Mouse (Mus musculus) monocyte, adult 59 days (primary cell): ENCODE data around the gene Sgpp1. TPM values are rescaled to one million over a fixed set of nuclear protein-coding genes. Genes with fewer than 3 reads are reported as not detected.

Source experiments
- total RNA-seq, 2 experiments: library from RNA; stranded (reverse); gene quantifications; one replicate each; pipeline ENCODE4 v1.2.4; 2023

Sgpp1 gene
- total RNA-seq = 10 to 100 TPM; 48.9 to 53.7 TPM

DNA sequence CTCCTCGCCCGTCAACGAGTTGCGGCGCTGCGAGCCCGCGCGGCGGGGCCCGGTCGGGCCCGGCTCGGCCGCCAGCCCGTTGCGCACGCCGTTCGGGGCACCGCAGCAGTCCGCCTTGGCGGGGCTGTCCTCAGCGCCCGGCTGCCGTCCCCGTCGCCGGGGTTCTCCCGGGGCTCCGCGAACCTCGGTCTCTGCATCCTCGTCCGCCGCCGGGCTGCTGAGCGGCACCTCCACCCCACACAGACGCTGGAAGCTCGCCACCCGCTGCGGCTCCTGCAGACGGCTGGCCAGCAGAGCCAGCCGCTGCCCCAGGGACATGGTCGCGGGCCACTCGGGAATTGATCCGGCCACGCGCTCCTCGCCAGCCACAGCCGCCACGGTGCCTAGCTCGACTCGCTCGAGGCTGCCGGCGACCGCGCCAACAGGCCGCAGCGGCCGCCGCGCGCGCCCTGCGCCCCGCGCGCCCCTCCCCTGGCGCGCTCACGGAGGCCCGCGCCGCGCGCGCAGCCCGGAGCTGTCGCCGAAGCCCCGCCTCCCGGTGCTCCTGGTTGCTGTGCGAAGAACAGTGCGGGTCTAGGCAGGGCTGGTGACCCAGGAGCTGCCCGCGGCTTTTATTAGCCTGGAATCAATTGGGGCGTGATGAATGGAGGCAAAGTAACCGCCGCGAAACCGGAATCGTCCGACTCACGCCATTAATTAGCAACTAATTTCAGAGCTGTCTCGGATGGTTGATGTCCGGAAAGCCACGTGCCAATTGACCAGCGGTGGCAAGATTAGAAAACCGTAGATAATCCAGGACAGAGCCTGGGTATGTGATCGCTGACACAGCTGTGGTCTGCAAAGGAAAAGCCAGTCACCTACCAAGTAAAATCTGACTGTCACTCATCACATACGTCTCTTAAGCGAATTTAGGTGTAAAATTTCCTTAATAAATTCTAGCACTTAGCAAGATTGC is at the start of gene Sgpp1:
TSS of gene Sgpp1 (minus strand) at position 484 of the 955 bp plus-strand sequence.

DNA sequence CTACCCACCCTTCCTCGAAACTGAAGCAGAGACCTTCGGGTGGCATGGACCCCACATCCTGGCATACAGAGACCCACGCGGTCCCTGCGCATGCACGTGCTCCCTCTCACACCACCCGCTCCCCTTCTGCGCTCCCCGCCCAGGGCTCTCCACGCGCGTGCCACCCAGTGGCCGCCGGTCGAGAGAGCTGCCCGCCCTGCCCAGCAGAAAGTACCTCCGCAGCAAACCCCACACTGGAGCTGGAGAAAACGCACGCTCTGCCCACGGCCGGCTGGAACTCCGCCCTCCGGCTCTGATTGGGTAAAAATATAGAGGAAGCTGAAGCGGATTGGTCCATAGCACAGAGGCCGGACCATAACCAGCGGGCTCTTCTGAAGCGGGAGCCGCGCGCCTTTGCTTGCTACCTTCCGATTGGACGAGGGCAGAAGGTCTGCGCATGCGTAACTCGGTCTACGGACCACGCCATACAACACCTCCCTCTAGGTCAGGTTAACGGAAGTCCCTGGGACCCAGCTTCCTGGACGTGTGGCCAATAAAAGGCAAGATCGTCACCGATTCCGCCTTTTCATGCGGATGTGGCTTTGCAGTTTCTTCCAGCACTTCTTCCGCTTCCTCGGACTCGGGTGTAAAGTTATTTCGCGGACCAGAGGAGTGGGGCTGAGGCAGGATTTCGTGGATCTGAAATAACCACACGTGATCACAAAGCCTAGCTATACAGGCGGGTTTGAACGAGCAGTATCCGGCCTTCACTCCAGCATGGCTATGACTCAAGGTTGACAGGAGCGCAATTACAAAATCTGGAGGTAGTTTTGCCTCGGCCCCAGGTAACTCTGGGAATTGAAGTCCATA is 66.0 kb downstream of the Sgpp1 start, which contains the start of gene Wdr89:
TSS of gene Wdr89 (minus strand) at position 280 of the 849 bp plus-strand sequence.

Other genes with a start within 250 kb of the Sgpp1 start
- 10 to 100 TPM; 36.9 to 47.3 TPM for gene Ppp2r5e, start 139.5 kb downstream of the Sgpp1 start, total RNA-seq
- gene Wdr89, start 66.2 kb downstream of the Sgpp1 start, total RNA-seq = 1 to 10 TPM; 1.8 to 2.9 TPM
- gene Syne2, start 82.4 kb upstream of the Sgpp1 start, total RNA-seq = 10 to 100 TPM; 28.6 to 30.1 TPM